Mouse (Mus musculus) activated CD4-positive, CD25-positive, alpha-beta regulatory T cell, adult 4 months (primary cell): Measurements from ENCODE around the gene Hsf5. TPM values are rescaled to one million over a fixed set of nuclear protein-coding genes. Genes with fewer than 3 reads are reported as not detected.

Experiments used
- ATAC-seq: one replicate; pipeline ENCODE4 v1.8.0; 2017
- polyA plus RNA-seq, 2 experiments: library from polyadenylated mRNA; unstranded; fragments of 100-300 nt; shearing (Covaris generic); gene quantifications; one replicate each; pipeline ENCODE4 v1.2.1; 2017

The Hsf5 gene
- polyA plus RNA-seq, 2 experiments from 2014 or later = 0.11 TPM; not detected in 1

DNA sequence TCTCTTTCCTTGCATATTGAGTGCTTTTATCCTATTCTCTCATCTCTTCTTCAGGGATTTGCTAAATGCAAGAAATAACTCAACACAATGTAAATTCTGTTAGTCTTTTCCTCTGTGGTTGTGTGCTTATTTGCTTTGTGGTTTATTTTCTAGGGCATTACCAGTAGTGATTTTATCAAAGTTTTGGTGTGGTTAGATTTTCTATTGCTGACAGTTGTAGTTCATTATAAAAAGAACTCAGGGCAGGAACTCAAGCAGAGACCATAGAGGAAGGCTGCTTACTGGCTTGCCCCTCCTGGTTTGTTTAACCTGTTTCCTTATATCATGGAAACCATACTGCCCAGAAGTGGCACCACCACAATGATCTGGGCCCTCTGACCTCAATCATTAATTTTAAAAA is 25.9 kb downstream of the Hsf5 start:
- no peak for ATAC-seq

DNA sequence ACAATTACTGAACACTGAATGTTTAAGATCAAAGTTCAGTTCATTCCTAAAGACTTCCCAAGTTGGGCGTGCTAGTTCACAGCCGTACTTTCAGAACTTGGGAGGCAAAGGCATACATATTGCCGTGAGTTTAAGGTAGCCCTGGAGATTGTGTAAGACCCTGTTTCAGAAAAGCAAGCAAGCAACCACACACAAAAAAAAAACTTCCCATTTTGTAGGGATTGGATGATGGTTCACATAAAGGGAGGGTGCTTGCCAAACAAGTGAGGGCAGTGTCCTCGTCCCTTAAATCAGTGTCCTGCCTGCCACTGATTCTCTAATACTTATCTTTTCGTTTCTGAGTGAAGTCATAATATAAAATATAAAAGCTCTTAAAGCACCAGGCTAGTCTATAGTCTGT is 37.7 kb downstream of the Hsf5 start:
- no peak for ATAC-seq

DNA sequence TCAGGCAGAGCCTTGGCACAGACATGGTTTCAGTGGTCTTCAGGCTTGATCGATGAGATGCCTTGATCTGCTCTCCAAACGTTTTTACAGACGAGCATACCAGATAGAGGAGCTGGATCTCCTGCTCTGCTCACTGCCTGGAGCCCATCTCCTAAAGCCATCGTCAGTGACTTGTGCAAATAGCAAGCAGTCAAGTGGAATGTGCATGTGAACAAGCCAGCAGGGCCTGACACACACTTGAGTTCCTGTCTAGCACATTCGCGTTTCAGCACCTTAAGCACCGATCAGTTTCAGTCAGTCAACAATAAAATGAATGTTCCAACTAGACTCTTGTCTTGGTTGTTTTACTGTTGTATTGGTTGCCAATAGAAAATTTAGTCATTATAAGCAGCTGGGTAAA is 42.3 kb downstream of the Hsf5 start:
- no peak for ATAC-seq

DNA sequence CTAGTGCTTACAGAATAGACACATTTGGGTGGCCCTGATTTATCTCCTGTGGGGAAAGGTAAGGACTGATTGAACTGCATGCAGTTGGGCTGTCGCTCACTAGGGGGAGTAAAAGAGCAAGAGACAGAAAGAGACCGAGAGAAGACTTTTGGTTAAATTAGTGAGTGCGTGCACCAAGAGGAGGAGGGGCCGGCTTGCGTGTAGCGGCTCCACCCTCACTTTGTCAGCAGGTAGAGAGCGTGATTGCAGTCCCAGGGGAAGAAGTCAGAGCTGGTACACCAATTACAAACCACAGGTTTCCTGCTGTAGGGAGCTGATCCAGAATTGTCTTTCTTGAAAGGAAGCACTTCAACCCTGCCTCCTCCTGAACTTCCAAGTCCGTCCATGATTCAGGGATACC is 45.4 kb downstream of the Hsf5 start, which contains the start of gene Rnf43:
Gene Rnf43 (plus strand): TSS at position 316 of the 400 bp plus-strand sequence.
- ATAC-seq = peak; percentile 97

DNA sequence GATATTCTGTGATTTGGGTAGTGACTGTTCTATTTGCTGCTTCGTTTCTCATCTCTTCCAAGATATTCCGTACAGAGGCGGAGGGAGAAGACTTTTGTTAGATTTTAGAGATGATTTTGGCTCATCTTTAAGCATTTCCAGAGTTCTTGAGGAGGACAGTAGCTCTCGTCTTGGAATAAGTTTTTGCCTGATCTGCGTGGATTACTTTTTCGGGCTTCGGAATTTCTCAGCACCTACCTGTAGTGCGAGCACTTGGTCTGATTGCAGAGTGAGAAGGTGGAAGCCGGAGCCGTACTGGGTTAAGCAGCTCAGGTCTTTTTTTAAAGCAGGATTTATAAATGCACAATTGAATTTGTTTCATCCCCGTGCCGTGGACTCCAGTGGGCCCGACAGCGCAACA is 45.9 kb downstream of the Hsf5 start:
- ATAC-seq = peak; percentile 19

DNA sequence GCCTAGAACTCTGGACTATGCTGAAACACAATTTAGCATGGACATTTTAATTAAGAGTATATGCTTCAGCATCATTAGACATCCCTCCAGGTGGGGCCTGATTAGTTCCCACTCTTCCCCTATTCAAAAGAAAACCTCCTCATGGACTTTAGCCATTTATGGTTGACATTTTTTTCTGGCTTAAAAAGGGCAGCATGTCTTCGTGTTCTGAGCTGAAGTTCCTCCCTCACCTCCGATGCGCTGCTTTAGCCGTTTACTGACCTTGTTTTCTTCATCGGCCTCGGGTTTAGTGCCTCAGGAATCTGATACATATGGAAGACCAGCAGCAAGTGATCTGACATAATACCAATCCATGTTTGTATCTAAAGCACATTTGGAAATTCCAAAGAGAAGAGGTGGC is 47.0 kb downstream of the Hsf5 start:
- ATAC-seq = no peak

DNA sequence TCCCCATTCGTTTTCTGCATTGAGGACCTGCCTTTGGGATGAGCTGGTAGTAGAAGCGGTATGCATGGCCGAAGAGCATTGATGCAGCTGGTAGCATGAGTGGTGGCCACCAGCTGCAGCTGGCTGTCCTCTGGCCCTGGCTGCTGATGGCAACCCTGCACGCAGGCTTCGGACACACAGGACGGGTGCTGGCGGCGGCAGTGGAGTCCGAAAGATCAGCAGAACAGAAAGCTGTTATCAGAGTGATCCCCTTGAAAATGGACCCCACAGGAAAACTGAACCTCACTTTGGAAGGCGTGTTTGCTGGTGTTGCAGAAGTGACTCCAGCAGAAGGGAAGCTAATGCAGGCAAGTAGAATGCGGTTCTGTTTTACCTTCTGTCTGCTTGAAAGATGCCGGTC is 47.6 kb downstream of the Hsf5 start:
- ATAC-seq = no peak

DNA sequence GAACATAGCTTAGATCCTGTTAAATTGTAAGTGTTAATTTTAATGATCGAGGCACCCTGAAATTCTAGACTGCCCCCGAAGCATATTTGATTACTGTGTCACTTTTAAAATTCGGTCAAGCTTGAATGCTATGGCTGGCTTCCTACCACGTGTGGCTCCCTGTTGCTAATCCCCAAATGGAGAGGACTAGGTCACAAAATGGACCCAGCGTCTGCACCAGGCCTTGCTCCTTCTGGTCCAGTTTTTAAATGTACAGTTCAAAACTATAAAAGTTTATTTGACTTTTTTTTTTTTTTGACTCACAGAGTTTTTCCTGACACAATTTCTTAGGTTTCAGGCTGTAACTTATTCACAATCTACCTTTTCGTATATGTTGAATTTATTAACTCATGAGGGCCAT is 48.3 kb downstream of the Hsf5 start:
- no peak for ATAC-seq

DNA sequence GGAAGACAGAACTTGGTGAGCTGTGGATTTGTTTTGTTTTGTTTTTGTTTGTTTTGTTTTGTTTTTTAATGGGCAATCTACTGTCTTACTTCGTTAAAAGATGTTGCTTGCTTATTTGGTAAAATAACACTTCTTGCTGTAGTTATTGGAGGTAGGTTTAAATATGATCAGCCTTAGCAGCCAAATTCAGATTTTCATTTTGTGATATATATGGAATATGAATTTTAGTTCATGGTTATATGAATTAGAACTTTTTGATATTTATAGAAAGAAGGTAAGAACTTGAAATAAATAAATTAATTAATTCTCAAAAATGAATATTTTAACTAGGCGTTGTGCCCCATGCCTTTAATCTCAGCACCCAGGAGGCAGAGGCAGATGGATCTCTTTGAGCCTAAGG is 48.7 kb downstream of the Hsf5 start:
- ATAC-seq = no peak

DNA sequence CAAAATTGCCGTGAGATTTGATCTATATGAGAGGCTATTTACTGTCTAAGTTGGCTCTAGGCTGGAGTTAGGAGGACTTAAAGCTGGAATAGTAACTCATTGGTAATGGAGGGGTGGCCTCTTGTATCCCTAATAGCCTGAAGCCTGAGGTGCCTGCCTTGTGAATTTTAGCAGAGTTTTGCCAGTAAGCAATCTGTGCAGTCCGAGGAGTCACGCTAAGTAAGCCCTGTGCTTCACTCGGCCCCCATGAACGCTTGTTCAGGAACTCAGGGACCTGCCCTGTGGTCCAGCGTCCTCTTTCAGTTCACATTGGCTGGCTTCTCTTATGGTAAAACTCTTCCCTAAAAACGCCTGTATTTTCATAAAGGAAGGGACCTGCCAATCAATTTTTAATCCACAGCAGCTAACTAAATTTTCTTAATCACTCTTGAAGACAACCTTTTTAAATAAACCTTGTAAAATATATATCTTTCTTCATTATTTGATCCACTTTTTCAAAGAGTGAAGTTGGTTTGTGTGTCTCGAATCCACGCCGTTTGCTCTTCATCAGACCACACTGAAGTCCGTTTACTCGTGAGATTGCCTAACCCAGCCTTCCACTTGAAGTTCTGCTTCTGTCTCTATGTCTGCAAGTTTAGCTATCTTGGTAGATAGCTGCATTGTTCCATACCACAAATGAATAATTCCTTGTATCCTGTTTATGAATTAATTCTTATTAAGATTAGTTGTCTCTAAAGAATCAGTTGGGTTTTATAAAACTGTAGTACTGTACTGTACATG is 49.5 kb downstream of the Hsf5 start:
- no peak for ATAC-seq

DNA sequence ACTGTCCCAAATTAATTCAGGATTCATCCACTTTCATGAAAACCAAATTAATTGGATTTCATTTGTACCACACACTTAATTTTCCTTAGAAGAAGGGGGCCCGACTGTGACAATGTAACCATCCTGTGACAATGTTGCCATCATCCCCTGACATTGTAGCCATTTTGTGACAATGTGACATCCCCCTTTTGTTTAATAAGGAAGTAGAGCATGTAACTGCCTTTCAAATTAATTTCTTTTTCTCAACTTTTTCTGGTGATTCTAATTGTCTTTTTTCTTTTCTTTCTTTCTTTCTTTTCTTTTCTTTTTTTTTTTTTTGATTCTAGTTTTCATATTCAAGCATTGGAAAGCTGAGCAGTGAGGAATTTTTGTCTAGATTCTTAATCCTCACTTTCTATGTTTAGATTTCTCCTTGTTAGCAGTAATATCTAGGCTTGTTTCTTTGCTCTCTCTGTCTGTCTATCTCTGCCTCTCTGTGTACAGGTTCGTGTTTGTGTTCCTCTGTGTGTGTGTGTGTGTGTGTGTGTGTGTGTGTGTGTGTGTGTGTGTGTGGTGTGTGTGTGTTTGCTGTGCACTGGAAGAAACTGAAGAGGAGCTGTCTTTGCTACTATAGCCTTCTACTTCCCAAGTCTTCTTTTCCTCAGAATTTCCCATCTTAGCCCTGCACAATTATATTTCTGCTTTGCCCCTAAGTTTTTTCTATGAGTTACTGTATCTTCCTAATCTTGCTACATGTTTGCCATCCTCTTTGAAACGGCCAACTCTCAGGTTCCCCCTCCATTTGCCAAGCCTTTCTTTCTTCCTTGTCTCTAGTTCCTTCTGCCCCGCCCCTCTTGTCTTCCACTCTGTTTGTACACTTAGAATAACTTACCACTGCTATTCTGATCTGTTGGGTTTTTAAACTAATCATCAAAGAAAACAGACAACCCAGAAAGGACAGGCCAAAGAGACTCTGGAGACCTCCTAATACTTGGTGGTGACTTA is 50.4 kb downstream of the Hsf5 start:
- no peak for ATAC-seq

DNA sequence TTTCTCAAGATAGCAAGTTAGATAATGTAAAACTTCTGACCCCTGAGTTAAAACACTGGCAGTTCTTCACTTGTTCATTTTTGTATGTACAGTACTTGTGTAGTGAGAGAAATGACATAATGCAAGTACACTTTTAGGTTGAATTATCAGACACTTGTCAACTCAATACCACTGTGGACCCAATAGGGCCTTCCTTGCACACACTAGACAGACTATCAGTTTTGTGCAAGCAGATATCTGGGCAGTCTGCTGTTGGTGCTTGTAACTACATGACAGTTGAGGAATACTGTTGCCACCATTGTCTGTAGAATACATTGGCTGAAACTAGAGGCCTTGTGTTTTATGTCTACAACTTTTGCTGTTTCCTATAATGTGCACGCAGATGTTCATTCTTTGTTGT is 56.3 kb downstream of the Hsf5 start:
- no peak for ATAC-seq

DNA sequence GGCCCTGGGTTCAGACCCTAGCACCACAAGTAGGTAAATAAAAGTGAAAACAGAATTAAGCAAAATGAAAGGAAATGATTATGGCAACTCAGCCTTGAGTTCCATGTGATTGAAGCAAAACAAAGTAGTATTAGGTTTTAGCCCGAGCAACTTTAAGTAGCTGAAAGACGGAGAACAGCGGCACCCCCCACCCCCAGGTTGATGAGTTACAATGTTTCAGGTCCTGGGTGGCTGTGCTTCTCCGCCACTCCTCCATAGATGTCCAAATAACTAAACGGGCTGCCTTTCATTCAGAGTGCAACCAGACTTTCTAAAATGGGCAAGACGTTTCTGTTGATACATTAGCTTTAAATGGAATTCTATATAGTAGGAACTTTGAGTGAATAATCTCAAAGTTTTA is 58.6 kb downstream of the Hsf5 start:
- no peak for ATAC-seq

DNA sequence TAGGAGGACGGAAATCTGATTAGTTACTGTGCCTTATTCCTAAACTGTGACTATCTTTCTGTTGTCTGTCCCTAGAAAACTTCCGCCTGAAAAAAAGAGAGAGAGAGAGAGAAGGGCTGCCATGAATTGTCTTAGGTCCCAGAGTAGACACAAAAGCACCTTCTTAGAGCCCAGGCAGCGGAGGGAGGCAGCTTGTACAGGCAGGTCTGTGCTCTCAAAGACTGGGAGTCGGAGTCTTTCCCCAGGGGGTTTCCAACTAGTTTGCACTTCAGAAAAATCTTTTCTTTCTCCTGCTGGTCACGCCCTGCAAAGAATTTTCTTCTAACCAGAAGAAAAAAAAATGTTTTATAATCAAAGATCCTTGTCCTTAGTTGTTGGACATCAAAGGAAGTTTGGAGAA is 60.8 kb downstream of the Hsf5 start:
- no peak for ATAC-seq

DNA sequence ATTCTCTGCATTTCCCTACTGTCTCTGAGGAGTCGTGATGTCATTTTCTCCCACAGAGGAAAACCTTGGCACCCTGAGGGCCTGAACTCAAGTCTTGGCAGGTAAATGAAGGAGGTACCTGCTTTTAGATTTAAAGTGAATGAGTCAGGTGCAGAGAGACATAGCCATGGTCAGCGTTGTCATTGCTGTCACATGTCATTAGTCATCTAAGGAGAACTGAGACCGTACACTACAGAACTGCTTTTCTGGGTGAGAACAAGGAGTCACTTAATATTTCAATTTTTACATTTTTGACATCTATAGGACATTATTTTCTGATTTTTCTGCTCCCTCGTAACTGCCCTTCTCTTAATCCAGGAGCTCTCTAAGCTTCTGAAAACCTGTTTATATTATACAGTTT is 61.6 kb downstream of the Hsf5 start:
- no peak for ATAC-seq

DNA sequence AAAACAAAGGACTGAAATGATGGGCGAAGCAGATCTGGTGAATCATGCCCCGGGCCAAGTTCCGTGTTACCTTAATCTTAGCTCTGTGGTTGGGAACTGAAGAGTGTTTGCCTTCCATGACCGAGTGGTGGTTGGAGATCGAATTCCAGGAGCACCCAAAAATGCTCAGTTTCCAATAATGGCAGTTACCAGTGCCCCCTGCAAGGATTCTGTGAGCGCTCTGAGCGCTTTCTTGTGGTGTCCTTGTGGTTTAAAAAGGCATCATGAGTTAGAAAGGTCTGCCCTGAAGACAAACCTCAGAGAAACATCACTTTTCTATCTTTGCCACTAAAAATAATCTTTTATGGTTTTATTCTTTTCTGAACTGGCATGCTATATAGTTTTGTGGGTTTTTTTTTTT is 62.0 kb downstream of the Hsf5 start:
- no peak for ATAC-seq

DNA sequence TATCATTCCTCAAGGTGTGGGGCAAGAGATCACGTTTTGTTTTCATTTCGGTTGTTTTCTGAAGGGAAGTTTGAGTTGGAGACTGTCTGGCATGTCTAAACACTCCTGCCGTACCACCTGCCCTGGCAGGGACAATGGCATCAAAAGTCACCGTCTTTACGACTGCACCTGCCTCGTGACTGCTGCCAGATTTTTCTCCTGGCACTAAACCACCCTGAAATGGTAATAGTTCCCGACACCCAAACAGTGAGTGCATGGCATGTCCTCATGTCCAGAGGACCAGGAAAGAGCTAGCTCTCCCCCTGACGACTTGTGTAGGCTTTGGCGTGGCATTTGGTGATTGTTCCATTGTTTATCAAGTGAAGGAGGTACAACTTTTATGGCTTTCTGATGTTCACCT is 63.8 kb downstream of the Hsf5 start:
- ATAC-seq = no peak

DNA sequence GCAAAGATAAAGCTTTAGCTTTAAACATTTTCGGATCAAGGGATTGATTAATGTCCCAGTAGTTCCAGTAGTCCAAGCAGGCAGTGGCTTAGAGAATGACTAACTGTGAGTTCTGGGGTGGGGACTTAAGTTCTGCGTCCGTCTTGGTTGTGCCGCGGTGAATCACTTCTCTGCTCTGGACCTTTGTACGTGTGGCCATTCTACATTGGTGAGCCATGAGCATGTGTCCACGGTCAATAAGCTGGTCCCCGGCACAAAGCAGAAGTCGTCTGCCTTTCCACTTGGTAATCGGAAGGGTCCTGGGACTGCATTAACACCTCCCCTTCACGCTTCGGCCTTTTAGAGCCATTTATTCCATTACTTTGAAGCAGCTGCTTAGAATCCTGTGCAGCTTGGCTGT is 65.1 kb downstream of the Hsf5 start:
- no peak for ATAC-seq

DNA sequence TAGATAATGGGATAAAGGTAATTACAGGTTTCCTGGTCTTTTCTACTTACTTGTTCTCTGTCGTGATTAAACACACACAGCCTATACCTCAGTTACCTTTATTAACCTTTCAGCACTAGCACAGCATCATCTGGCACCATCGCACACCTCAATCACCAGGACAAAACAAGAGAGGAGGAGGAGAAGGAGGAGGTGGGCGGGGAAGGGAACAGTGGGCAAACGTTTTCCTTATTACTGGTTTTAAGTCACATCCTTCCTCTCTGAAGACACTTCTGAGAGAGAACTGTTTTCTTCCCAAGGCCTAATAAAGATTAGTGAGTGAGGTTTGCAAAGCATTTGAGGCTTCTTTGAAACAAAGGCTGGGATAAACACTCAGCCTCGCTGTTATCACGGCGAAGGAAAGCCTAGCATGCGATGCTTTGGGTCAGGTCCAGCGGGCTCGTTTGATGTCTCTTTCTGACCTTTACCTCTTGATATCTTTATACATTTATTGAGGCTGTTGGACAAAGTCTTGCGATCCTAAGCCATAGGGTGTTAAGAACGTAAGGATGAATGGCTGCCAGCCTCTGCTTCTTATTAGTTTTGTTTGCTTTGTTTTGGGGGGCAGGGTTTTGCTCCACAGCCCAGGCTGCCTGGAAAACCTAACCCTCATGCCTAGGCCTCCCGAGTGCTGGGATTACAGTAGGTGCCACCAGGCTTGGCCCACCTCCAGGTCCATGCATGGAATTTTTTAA is 66.0 kb downstream of the Hsf5 start:
- no peak for ATAC-seq

DNA sequence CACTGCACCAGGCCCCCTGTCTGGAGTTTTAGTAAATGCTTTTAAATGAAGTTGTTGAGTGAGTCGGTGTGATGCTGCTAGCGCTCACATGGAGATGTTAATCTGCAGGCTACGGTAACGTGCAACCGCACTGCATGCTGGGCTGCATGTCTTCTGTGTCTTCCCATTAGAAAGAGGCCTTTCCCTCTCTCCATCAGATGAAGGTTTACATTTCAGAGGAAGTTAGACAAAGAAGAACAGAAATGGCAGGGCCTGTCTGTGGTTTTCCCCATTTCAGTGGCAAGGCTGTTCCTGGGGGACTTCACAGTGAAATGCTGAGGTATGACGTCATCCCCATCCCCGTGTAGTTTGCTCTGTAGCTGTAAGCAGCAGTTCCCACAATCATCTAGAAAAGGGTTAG is 69.4 kb downstream of the Hsf5 start:
- peak; percentile 50 for ATAC-seq

DNA sequence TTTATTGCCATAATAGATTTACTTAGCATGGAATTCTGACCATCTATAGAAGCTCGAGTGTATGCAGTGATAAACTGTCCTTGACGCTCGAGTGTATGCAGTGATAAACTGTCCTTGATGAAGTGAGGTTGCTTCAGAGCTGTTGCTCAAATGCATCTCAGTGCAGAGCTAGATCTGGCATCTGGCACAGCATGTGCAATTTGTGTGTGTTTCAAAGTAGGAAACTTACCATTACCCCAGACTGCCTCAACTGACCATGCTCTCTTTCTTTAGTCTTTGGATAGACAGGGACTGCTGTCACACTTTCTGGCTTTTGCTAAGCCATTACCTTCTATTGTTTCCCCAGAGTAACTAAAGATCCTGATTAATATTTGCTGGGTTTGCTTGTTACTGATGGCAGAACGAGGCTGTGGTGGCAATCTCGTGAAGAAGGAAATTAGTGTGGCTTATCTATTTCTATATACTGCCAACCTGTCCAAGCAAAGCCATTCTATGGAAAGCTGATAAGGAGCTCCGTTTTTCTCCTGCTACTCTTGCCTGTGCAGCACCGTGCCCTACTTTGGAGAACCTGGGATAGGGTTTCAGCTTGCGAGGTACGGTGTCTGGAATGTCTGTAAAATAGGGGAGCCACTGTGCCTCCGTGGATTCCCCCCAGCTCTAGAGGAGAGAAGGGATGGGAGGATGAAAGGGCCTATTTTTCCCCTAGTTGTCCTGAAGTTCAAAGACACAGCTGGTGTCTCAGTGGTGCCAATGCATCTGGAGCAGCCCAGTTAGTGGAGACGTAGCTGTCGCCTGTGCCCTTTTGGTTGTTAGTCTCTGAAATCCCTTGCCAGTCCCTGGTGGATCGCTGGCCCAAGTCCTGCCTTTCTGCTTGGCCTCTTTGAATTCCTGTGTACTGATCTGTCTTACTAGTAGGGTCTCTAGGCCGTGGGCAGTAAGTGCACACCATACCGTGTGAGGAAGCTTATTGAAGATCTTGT is 70.6 kb downstream of the Hsf5 start:
- ATAC-seq = no peak
